Mouse (Mus musculus): ENCODE results near the gene Aak1.

DNA sequence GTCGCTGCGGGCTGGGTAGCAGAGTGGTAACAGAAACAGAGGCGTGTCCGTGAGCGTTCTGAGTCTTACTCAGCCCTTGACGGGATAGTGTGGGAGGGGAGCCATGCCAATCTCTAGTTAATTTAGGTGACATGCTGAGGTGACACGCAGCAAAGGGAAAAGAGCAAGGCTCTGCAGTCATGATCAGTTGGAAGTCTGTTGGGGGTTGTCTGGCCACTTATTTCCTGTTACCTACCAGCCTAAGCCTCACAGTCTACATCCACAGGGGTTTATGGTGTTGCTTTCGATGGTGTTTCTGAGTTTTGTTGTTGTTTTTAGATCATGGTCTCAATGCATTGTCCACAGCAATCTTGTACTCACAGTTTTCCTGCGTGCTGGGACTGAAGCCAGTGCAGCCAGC lies 21.0 kb downstream of the Aak1 start:
- TF ChIP-seq CTCF (IDR thresholded peaks at IDR 0.05; ENCODE audit: low read depth, low read length): no peak
- no peak for TF ChIP-seq POLR2A (IDR thresholded peaks at IDR 0.05; ENCODE audit: extremely low read depth, insufficient read depth, low read length)
